21 mouse cellular contexts compared by ENCODE assay signal in genomic region chr8:8595831-8596611, GRCm38 (mm10).
A peak's percentile ranks its signal among the peaks of the same experiment; 100 is the strongest.
DNase-seq lines count a peak whose midpoint lies in the region; ATAC-seq lines count a peak whose summit lies in the region.
"Had no signal": no experiment of that assay in that cellular context is flagged by ENCODE, and none has a peak within 500 bp of the region (broad histone marks: within the 10 kb centered on the region; RNA-seq: fewer than 3 reads in every experiment).

No protein-coding gene starts in this region.

- H3K9me3 ChIP-seq in hindbrain, embryonic 15.5 days = no peaks in the 10 kb centered on the region
- H3K9me3 ChIP-seq in hindbrain, embryonic 16.5 days (ENCODE audit: control insufficient read depth, low read length) = no peaks in the 10 kb centered on the region
- H3K9me3 ChIP-seq in midbrain, embryonic 12.5 days = no peaks in the 10 kb centered on the region
- H3K9me3 ChIP-seq in midbrain, embryonic 13.5 days = 0 out of 2 replicates have a peak, but pooled peaks cover 3% of the 10 kb centered on the region
- H3K9me3 ChIP-seq: neural tube, embryonic 13.5 days had no signal

- H3K27ac ChIP-seq in hindbrain, embryonic 15.5 days (replicated peaks) = no peak overlapping the region
- no peak overlapping the region for H3K27ac ChIP-seq in hindbrain, embryonic 16.5 days (ENCODE audit: low read depth, low read length)
- no peak overlapping the region for H3K27ac ChIP-seq in midbrain, embryonic 12.5 days (replicated peaks)
- no peak overlapping the region for H3K27ac ChIP-seq in midbrain, embryonic 13.5 days
- H3K27ac ChIP-seq: left cerebral cortex, adult 2 months; neural tube, embryonic 13.5 days had no signal

- DNase-seq in embryo, embryonic 9.5 days (ENCODE audit: extremely low spot score) = peak; percentile 46
- DNase-seq in embryo, embryonic 11 days = no peak
- no peak for DNase-seq in frontal cortex, postnatal 10 days (ENCODE audit: low spot score in 2 of 2)
- DNase-seq: B cell, adult 2 months; cerebellum, adult 18-20 months; cerebellum, postnatal 25 days; gastrocnemius, postnatal 14 days; heart, postnatal 10 days; kidney, adult 2 months; kidney, postnatal 25 days; left cerebral cortex, postnatal 4 days; liver; right cerebral cortex, adult 18-20 months; thymus, adult 2 months had no signal

- 44% methylated on average over 12 of the region's 12 CpGs for WGBS in hindbrain, embryonic 15.5 days
- WGBS in hindbrain, embryonic 16.5 days = 46% methylated on average over 12 of the region's 12 CpGs
- 47% methylated on average over 12 of the region's 12 CpGs for WGBS in midbrain, embryonic 12.5 days
- WGBS in midbrain, embryonic 13.5 days = 45% methylated on average over 12 of the region's 12 CpGs

- H3K36me3 ChIP-seq in hindbrain, embryonic 15.5 days = no peaks in the 10 kb centered on the region
- H3K36me3 ChIP-seq in hindbrain, embryonic 16.5 days (ENCODE audit: control insufficient read depth, insufficient read depth, low read length) = no peaks in the 10 kb centered on the region
- no peaks in the 10 kb centered on the region for H3K36me3 ChIP-seq in midbrain, embryonic 12.5 days
- no peaks in the 10 kb centered on the region for H3K36me3 ChIP-seq in midbrain, embryonic 13.5 days
- H3K36me3 ChIP-seq: neural tube, embryonic 13.5 days had no signal

- no peak overlapping the region for H3K4me3 ChIP-seq in hindbrain, embryonic 15.5 days
- no peak overlapping the region for H3K4me3 ChIP-seq in hindbrain, embryonic 16.5 days (ENCODE audit: low read length)
- H3K4me3 ChIP-seq in midbrain, embryonic 12.5 days = no peak overlapping the region
- H3K4me3 ChIP-seq in midbrain, embryonic 13.5 days (replicated peaks) = no peak overlapping the region
- H3K4me3 ChIP-seq: left cerebral cortex, adult 2 months; neural tube, embryonic 13.5 days had no signal

- no peak overlapping the region for H3K4me2 ChIP-seq in hindbrain, embryonic 15.5 days
- no peak overlapping the region for H3K4me2 ChIP-seq in hindbrain, embryonic 16.5 days (ENCODE audit: low read length)
- H3K4me2 ChIP-seq in midbrain, embryonic 12.5 days (replicated peaks) = no peak overlapping the region
- no peak overlapping the region for H3K4me2 ChIP-seq in midbrain, embryonic 13.5 days (replicated peaks)
- H3K4me2 ChIP-seq: neural tube, embryonic 13.5 days had no signal

- H3K9ac ChIP-seq in hindbrain, embryonic 15.5 days = no peak overlapping the region
- H3K9ac ChIP-seq in hindbrain, embryonic 16.5 days (ENCODE audit: low read depth, low read length) = no peak overlapping the region
- H3K9ac ChIP-seq in midbrain, embryonic 12.5 days (replicated peaks) = no peak overlapping the region
- no peak overlapping the region for H3K9ac ChIP-seq in midbrain, embryonic 13.5 days (replicated peaks)
- H3K9ac ChIP-seq: neural tube, embryonic 13.5 days had no signal

- no peaks in the 10 kb centered on the region for H3K4me1 ChIP-seq in hindbrain, embryonic 15.5 days (replicated peaks)
- peaks cover 2% of the 10 kb centered on the region; the same call in 1 of the 2 replicates for H3K4me1 ChIP-seq in hindbrain, embryonic 16.5 days (ENCODE audit: control insufficient read depth, insufficient read depth, low read depth, low read length)
- H3K4me1 ChIP-seq in midbrain, embryonic 12.5 days = peaks cover 11% of the 10 kb centered on the region
- H3K4me1 ChIP-seq in midbrain, embryonic 13.5 days (replicated peaks) = peaks cover 16% of the 10 kb centered on the region
- H3K4me1 ChIP-seq: neural tube, embryonic 13.5 days had no signal

- 0 out of 2 replicates have a peak, but pooled peaks have one; percentile 15 for ATAC-seq in hindbrain, embryonic 15.5 days (ENCODE audit: low FRiP score, low read depth)
- ATAC-seq in hindbrain, embryonic 16.5 days = no peak
- peak; percentile 41; the same call in 1 of the 2 replicates for ATAC-seq in midbrain, embryonic 12.5 days (ENCODE audit: low FRiP score, low read depth)
- ATAC-seq in midbrain, embryonic 13.5 days = no peak
- ATAC-seq: forebrain, embryonic 14.5 days had no signal

- H3K27me3 ChIP-seq in hindbrain, embryonic 15.5 days = no peaks in the 10 kb centered on the region
- no peaks in the 10 kb centered on the region; the same call in 1 of the 2 replicates for H3K27me3 ChIP-seq in hindbrain, embryonic 16.5 days (replicated peaks; ENCODE audit: control insufficient read depth, insufficient read depth, low read length)
- peaks cover 63% of the 10 kb centered on the region for H3K27me3 ChIP-seq in midbrain, embryonic 12.5 days
- peaks cover 42% of the 10 kb centered on the region for H3K27me3 ChIP-seq in midbrain, embryonic 13.5 days

Comparison
In these comparisons a context has a peak if more than half of its experiments do, and no peak if none do; other contexts are left out.
1. ATAC-seq: peak in hindbrain, embryonic 15.5 days (single experiment) and midbrain, embryonic 12.5 days (single experiment); none in hindbrain, embryonic 16.5 days (single experiment) and midbrain, embryonic 13.5 days (single experiment).